Mouse (Mus musculus) bone marrow macrophage, adult 2 months (primary cell): ENCODE measurements at regions not wholly inside any gene's neighbourhood (a gene's known extent, or its start where the extent isn't known, plus 50 kb on each side); places are given as distances from the start of the nearest gene placed in this dataset.

Source experiments
- CTCF ChIP-seq: IDR thresholded peaks from 2 replicates; pipeline ENCODE4 v1.5.1; 2012; ENCODE audit warnings: low read depth, mild to moderate bottlenecking, low read length, moderate library complexity
- POLR2A ChIP-seq: IDR thresholded peaks from 2 replicates; pipeline ENCODE4 v1.6.1; 2012; ENCODE audit warnings: mild to moderate bottlenecking, low read depth, low read length, borderline replicate concordance

DNA sequence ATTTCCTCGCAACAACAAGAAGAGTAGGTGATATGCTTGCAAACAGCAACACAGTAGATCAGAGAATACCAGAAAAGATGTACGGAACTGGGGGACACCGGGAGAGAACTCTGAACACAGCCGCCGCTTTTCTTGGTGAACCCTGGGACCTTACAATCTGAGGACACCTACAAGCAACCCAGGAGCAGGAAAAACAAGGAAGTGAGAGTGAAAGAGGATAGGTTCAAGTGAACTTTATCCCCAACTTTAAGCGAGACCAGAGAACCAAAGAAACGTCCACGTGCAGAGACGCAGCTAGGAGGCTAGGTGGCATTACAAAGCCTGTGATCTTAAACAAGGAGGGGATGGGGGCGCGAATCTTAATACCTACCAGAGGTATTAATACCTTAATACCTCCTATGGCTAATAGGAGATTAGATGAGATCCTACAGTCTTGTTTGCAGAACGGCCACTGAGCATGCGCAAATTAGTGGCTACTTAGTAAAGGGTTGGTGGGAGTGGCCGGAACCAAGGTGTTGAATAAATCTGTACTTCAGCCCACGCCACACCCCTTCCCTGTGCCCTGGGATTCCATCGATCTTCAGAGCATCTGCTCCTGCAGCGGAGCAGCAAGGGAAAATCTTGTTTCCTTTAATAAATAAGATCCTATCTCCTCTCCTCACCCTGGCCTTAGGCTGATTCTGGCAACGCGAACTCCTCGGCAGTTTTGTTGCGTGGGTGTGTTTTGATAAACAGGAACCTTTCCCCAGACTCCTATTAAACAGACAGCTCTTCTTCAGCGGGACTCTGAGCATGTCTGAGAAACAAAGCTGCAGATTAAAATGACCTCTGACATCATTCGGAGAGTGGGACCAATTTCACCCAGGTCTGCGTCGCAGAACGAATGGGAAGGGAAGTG lies 64.6 kb upstream of the Cdh5 start:
- no peak for TF ChIP-seq CTCF
- no peak for TF ChIP-seq POLR2A
